Mouse (Mus musculus) embryonic facial prominence, embryonic 11.5 days (tissue): Measurements from ENCODE around the gene Cygb. TPM values are rescaled to one million over a fixed set of nuclear protein-coding genes. Genes with fewer than 3 reads are reported as not detected.

ENCODE experiments used
- ATAC-seq: fragments of 200-750 bp; cut with Nextera tagmentation; replicated peaks from 2 replicates; pipeline ENCODE4 v1.8.0; 2017; ENCODE audit warnings: low read depth; ENCODE audit not compliant: insufficient number of reproducible peaks, low FRiP score, low TSS enrichment
- DNase-seq: peaks from one replicate; pipeline ENCODE4 v3.0.0-alpha.2; 2015; ENCODE audit warnings: low spot score
- H3K27ac ChIP-seq: fragments of 300-500 bp; sonication (generic); replicated peaks from 2 replicates; pipeline ENCODE4 v1.5.1; 2014; ENCODE audit warnings: mild to moderate bottlenecking, low read depth, low read length, control low read depth
- H3K27me3 ChIP-seq: fragments of 300-500 bp; sonication (generic); 2 replicates; pipeline ENCODE4 v1.6.1; 2014; ENCODE audit warnings: mild to moderate bottlenecking, low read length, moderate library complexity, mixed read lengths; ENCODE audit not compliant: control insufficient read depth, insufficient read depth
- H3K36me3 ChIP-seq: fragments of 300-500 bp; sonication (generic); replicated peaks from 2 replicates; pipeline ENCODE4 v1.6.1; 2014; ENCODE audit warnings: low read depth, mild to moderate bottlenecking, low read length, moderate library complexity, mixed read lengths; ENCODE audit not compliant: control insufficient read depth, insufficient read depth
- H3K4me1 ChIP-seq: fragments of 300-500 bp; sonication (generic); 2 replicates; pipeline ENCODE4 v1.6.1; 2014; ENCODE audit warnings: low read length, mixed read lengths; ENCODE audit not compliant: control insufficient read depth, insufficient read depth
- H3K4me2 ChIP-seq: fragments of 300-500 bp; sonication (generic); 2 replicates; pipeline ENCODE4 v1.6.1; 2014; ENCODE audit warnings: low read depth, mild to moderate bottlenecking, control low read depth, low read length, moderate library complexity
- H3K4me3 ChIP-seq: fragments of 300-500 bp; sonication (generic); 2 replicates; pipeline ENCODE4 v1.5.1; 2014; ENCODE audit warnings: low read depth, low read length, control low read depth
- H3K9ac ChIP-seq: fragments of 300-500 bp; sonication (generic); replicated peaks from 2 replicates; pipeline ENCODE4 v1.6.1; 2014; ENCODE audit warnings: mild to moderate bottlenecking, control low read depth, low read length
- H3K9me3 ChIP-seq: fragments of 300-500 bp; sonication (generic); replicated peaks from 2 replicates; pipeline ENCODE4 v1.6.1; 2016; ENCODE audit warnings: mild to moderate bottlenecking, low read length, inconsistent platforms, mixed read lengths; ENCODE audit not compliant: control insufficient read depth
- WGBS: fragments of 180-500 bp; shearing (Covaris S2); extraction: QIAGEN DNeasy Blood & Tissue Kit; methylation state at CpG from one replicate; pipeline ENCODE4 v1.1.7; 2014; 5-methylcytosine and 5-hydroxymethylcytosine counted together
- polyA plus RNA-seq: library from polyadenylated mRNA; unstranded; fragments of >200 nt; fragmentation: Nextera tagmentation; extraction: Ambion mirVana; gene quantifications from 2 replicates; pipeline ENCODE4 v1.2.1, GENCODE M21; 2014

Cygb gene
- polyA plus RNA-seq, 1 experiment from 2014 or later: 3.5 TPM

DNA sequence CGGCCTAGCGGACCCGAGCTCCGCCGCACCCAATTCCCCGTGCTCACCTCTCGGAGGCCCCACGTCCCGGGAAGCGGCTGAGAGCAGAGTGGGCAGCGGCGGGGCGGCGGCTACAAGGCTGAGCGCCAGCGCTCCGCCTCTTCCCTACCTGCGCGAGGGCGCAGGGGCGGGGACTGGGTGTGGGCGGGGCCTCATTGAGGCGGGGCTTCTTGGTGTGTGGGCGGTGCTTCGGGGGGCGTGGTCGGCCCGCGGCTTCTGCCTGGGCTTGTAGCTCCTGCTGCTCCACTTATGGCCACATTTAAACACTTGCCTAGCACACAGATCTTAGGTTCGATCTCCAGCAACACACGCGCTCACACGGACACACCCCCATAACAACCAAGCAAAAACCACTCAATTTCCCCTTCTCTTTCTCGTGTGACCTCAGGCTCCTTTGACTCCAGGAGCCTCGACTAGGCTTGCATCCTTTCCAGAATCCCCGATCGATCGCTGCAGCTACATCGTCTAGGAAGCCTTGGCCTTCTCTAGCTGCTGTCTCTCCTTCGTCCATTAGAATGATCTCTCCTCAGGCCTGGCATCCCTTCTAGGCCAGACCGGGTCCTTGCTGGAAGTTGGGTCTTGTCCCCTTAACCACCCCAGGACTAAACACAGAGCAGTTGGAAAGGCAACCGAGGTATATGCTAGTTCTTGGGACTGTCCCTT is 29.8 kb downstream of the Cygb start:
- ATAC-seq: no peak
- WGBS: 13% methylated on average over 42 of the region's 42 CpGs

DNA sequence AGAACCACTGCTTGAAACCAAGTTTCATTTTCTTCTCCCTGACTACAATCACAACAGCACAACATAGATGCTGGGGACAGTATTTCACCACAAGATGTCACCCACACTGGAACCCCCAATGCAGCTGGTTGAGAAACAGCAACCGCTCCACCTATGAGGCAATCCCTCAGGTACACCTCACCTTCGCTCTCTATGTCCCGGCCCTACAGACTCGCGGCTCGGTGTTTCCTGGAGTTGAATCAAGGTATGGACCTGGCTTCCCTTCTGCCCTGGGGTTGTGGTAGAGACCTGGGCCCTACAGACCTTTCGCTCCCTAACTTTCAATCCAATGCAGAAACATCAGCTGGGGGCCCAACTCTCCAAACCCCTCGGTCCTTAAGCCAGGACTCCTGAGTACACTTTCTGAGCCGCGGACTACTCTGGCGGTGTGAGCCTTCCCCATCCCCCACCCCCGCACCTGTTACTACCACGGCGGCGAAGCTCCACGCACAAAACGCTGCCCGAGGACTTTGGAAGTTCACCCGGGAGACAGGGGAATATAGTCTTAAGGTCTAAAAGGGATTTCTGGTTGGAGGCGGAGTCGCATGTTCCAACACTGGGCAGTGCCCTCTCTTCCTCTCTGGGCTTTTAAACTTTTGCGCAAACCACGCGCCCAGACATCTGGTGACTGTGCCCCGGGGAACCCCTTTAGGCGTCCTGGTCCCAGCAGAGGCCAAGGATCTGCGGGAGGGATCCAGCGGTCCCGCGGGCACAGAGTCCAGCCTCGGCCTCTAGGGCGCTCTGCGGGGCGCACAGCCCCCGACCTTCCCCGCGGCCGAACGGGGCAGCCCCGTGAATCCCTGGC is 30.6 kb downstream of the Cygb start:
- H3K9me3 ChIP-seq: no peaks in the 10 kb centered on the region
- no peak overlapping the region for H3K27ac ChIP-seq
- H3K9ac ChIP-seq: peak overlapping the region; percentile 64
- no peak for DNase-seq
- H3K4me2 ChIP-seq: peak overlapping the region; percentile 93
- H3K36me3 ChIP-seq: no peaks in the 10 kb centered on the region
- peaks cover 3% of the 10 kb centered on the region; the same call in 1 of the 2 replicates for H3K4me1 ChIP-seq
- ATAC-seq: no peak
- H3K4me3 ChIP-seq: peak overlapping the region; percentile 64
- WGBS: 5% methylated on average over 40 of the region's 40 CpGs
- peaks cover 8% of the 10 kb centered on the region; the same call in 1 of the 2 replicates for H3K27me3 ChIP-seq

More for the DNA sequence above, 29.8 kb downstream of the Cygb start:
- peak overlapping the region; percentile 93 for H3K4me2 ChIP-seq
- no peaks in the 10 kb centered on the region for H3K36me3 ChIP-seq
- peaks cover 3% of the 10 kb centered on the region; the same call in 1 of the 2 replicates for H3K4me1 ChIP-seq
- H3K27me3 ChIP-seq: peaks cover 8% of the 10 kb centered on the region; the same call in 1 of the 2 replicates
- DNase-seq: peak; percentile 82
- H3K27ac ChIP-seq: no peak overlapping the region
- no peaks in the 10 kb centered on the region for H3K9me3 ChIP-seq
- peak overlapping the region; percentile 64 for H3K4me3 ChIP-seq
- peak overlapping the region; percentile 64 for H3K9ac ChIP-seq

DNA sequence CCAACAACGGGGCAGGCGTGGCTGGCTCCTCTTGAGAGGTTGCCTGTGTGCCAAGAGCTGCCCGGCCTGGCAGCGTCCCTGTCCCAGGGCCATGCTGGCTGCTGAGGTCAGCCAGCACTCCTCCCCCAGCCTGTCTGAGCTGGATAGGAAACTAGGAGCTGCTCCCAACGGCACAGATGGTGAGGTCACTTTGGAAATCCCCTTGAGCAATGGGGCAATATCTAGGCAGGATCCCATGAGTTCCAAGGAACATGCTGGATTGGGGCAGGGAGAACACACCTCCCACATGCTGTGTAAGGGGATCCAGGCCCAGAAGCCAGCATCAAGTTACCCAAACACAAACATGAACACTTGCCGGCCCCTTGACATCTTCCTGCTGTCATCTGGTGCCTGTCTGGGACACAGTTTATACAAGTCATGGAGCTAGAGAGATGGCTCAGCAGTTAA is 32.8 kb downstream of the Cygb start:
- H3K4me1 ChIP-seq: peaks cover 3% of the 10 kb centered on the region; the same call in 1 of the 2 replicates
- ATAC-seq: no peak
- peaks cover 8% of the 10 kb centered on the region; the same call in 1 of the 2 replicates for H3K27me3 ChIP-seq
- no peak overlapping the region for H3K4me3 ChIP-seq
- DNase-seq: peak; percentile 41
- H3K27ac ChIP-seq: no peak overlapping the region
- H3K9me3 ChIP-seq: no peaks in the 10 kb centered on the region
- 38% methylated on average over 6 of the region's 6 CpGs for WGBS
- no peak overlapping the region for H3K4me2 ChIP-seq
- H3K9ac ChIP-seq: no peak overlapping the region; the same call in 1 of the 2 replicates
- H3K36me3 ChIP-seq: no peaks in the 10 kb centered on the region

DNA sequence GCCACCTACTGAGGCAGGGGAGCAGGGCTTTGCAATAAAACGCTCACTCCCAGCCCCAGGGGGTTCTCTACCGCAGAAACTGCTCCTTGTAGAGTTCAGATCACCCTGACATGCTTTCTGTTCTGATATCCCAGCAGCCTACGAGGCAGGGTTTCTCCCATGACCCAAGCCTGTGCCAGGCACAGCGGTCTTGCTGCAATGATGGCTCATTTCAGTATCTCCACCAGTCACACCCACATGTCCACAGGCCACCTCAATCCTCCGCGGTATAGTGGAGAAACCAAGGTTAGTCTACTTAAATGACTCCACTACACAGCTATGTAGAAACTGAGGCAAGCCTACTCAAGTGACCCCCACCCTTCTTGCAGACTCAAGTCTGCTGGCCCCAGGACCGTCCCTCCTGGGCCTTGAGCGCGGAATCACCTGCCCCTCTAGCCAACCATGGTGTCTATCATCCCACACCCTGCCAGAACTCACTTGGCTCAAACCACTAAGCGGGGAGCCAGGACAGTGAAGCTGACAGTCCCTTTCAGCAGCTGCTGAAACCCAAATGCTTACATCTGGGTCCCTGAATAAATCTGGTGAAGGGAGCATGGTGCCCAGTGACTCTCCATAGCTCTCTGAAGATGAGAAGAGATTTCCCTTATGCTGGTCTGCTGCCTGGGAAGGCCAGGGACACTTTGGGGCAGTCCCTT is 33.4 kb downstream of the Cygb start:
- WGBS: 77% methylated on average over 10 of the region's 10 CpGs
- ATAC-seq: no peak
- H3K4me2 ChIP-seq: no peak overlapping the region
- peaks cover 3% of the 10 kb centered on the region; the same call in 1 of the 2 replicates for H3K4me1 ChIP-seq
- no peak overlapping the region for H3K27ac ChIP-seq
- H3K9me3 ChIP-seq: no peaks in the 10 kb centered on the region
- no peaks in the 10 kb centered on the region for H3K36me3 ChIP-seq
- H3K4me3 ChIP-seq: no peak overlapping the region
- H3K9ac ChIP-seq: no peak overlapping the region
- no peak for DNase-seq
- H3K27me3 ChIP-seq: peaks cover 8% of the 10 kb centered on the region; the same call in 1 of the 2 replicates

DNA sequence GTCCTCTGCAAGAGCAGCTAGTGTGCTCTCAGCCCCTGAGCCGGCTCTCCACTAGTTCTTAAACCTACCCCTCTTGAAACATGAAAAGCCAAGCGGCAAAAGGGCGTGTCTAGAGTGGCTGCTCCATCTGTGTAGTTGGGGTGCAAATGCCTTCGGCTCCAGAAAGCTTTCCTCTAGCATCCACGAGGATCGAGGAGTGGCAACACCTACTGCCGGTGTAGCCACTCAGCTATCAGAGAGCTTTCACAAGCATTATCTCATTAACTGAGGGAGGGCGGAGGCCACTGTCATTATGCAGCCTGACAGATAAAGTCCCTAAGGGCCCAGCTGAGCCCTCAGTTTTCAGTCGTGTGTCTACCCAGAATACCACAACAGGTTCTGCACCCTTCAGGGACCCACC is 34.0 kb downstream of the Cygb start:
- peaks cover 3% of the 10 kb centered on the region; the same call in 1 of the 2 replicates for H3K4me1 ChIP-seq
- H3K27me3 ChIP-seq: peaks cover 8% of the 10 kb centered on the region; the same call in 1 of the 2 replicates
- WGBS: 53% methylated on average over 9 of the region's 9 CpGs
- H3K4me2 ChIP-seq: no peak overlapping the region
- no peak for DNase-seq
- H3K27ac ChIP-seq: no peak overlapping the region
- H3K36me3 ChIP-seq: no peaks in the 10 kb centered on the region
- H3K4me3 ChIP-seq: no peak overlapping the region
- no peak overlapping the region for H3K9ac ChIP-seq
- ATAC-seq: no peak
- no peaks in the 10 kb centered on the region for H3K9me3 ChIP-seq

DNA sequence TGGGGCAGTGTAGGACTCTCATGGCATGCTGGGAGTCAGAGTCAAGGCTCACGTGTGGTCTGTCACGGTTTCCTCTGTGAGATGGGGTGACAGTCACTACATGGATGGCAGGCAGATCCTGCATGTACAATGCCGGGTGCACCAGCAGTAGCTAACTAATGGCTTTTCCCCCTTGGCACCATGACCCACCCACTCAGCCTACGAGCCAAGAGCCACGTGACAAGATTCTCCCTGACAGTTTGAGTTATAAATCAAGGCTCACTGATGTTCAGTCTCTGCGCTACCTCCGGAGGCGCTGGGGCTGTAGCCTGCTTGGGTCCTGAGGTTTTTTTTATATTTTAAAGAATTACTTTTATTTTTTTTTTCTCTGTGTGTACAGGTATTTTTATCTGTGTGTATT is 34.6 kb downstream of the Cygb start:
- H3K9ac ChIP-seq: no peak overlapping the region
- H3K4me3 ChIP-seq: no peak overlapping the region
- peaks cover 3% of the 10 kb centered on the region; the same call in 1 of the 2 replicates for H3K4me1 ChIP-seq
- H3K36me3 ChIP-seq: no peaks in the 10 kb centered on the region
- no peaks in the 10 kb centered on the region for H3K9me3 ChIP-seq
- no peak overlapping the region for H3K4me2 ChIP-seq
- ATAC-seq (no peak), DNase-seq (no peak)
- no peak overlapping the region for H3K27ac ChIP-seq
- H3K27me3 ChIP-seq: peaks cover 8% of the 10 kb centered on the region; the same call in 1 of the 2 replicates
- 82% methylated on average over 8 of the region's 8 CpGs for WGBS

DNA sequence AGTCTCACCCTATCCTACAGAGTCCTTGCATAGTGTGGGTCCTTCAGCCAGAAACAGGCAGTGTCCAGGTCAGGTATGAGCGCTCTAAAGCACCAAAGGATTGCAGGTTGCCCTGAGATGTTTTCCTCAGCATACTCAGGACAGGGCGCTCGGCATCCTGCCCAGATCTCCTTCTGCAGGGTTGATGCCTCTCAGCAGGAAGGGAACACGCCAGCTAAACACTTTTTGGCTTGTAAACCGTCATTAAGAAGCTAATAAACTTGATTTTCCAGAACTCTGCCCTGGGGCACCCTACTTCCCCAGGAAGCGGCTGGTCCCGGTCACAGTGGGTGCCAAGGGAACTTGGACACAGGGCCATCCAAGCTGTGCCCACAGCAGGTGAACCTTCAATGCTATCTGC is 35.0 kb downstream of the Cygb start:
- no peak overlapping the region for H3K9ac ChIP-seq
- no peak overlapping the region for H3K27ac ChIP-seq
- H3K27me3 ChIP-seq: peaks cover 8% of the 10 kb centered on the region; the same call in 1 of the 2 replicates
- WGBS: 88% methylated on average over 7 of the region's 7 CpGs
- H3K4me1 ChIP-seq: peaks cover 3% of the 10 kb centered on the region; the same call in 1 of the 2 replicates
- ATAC-seq: no peak
- H3K4me2 ChIP-seq: no peak overlapping the region
- no peak overlapping the region for H3K4me3 ChIP-seq
- DNase-seq: no peak
- H3K9me3 ChIP-seq: no peaks in the 10 kb centered on the region
- no peaks in the 10 kb centered on the region for H3K36me3 ChIP-seq
